ENCODE assay signal across 7 mouse cellular contexts in genomic region chr11:57598161-57598560, GRCm38 (mm10). TPM values are rescaled to one million over a fixed set of nuclear protein-coding genes. Genes with fewer than 3 reads are reported as not detected.
DNase-seq lines count a peak whose midpoint lies in the region; ATAC-seq and TF ChIP-seq lines count a peak whose summit lies in the region.

No protein-coding gene starts in this region.

- TF ChIP-seq POLR2A in lung, adult 2 months (IDR thresholded peaks at IDR 0.05; ENCODE audit: borderline replicate concordance, extremely low read depth, low read depth, low read length) = no peak
- TF ChIP-seq POLR2A in thymus, adult 2 months (IDR thresholded peaks at IDR 0.05; ENCODE audit: control insufficient read depth, extremely low read depth, insufficient read depth, low read length, poor library complexity) = no peak

- TF ChIP-seq CTCF in lung, embryonic 14.5 days (IDR thresholded peaks at IDR 0.05; ENCODE audit: low read depth) = no peak
- TF ChIP-seq CTCF in lung, adult 2 months (IDR thresholded peaks at IDR 0.05; ENCODE audit: insufficient read depth, low read length) = no peak
- TF ChIP-seq CTCF in thymus, adult 2 months (IDR thresholded peaks at IDR 0.05; ENCODE audit: borderline replicate concordance, control insufficient read depth, extremely low read depth, insufficient read depth, low read length, poor library complexity) = no peak

- H3K9ac ChIP-seq in lung, embryonic 14.5 days = no peak overlapping the region
- no peak overlapping the region for H3K9ac ChIP-seq in intestine, embryonic 16.5 days (ENCODE audit: low read depth, low read length)

- H3K9me3 ChIP-seq in lung, embryonic 14.5 days (ENCODE audit: low read depth, low read length) = no peaks in the 10 kb centered on the region
- H3K9me3 ChIP-seq in intestine, embryonic 16.5 days (ENCODE audit: control insufficient read depth, low read length) = no peaks in the 10 kb centered on the region

- DNase-seq in lung, embryonic 14.5 days = peak; percentile 61
- no peak for DNase-seq in lung, adult 2 months
- DNase-seq in frontal cortex, postnatal 14 days (ENCODE audit: low spot score in 2 of 2) = peak; percentile 39 to 55
- DNase-seq in right cerebral cortex, postnatal 36 days (ENCODE audit: low spot score in 2 of 2) = peak; percentile 51 to 62
- no peak for DNase-seq in thymus, adult 2 months
- DNase-seq in B cell, adult 2 months = no peak

- H3K4me3 ChIP-seq in lung, embryonic 14.5 days (ENCODE audit: low read depth, low read length) = no peak overlapping the region
- H3K4me3 ChIP-seq in lung, adult 2 months (replicated peaks; ENCODE audit: extremely low read depth, low read depth, low read length) = no peak overlapping the region
- H3K4me3 ChIP-seq in intestine, embryonic 16.5 days (ENCODE audit: low read length) = no peak overlapping the region
- no peak overlapping the region for H3K4me3 ChIP-seq in thymus, adult 2 months (ENCODE audit: control insufficient read depth, insufficient read depth, low read length)

- H3K36me3 ChIP-seq in lung, embryonic 14.5 days (ENCODE audit: insufficient read depth) = no peaks in the 10 kb centered on the region
- H3K36me3 ChIP-seq in intestine, embryonic 16.5 days (ENCODE audit: control insufficient read depth, insufficient read depth, low read length) = no peaks in the 10 kb centered on the region
- H3K36me3 ChIP-seq in thymus, adult 2 months (ENCODE audit: control insufficient read depth, insufficient read depth, low read length) = no peaks in the 10 kb centered on the region

- 53% methylated on average over 5 of the region's 5 CpGs for WGBS in lung, embryonic 14.5 days
- 57% methylated on average over 5 of the region's 5 CpGs for WGBS in lung, adult 2 months
- WGBS in intestine, embryonic 16.5 days = 48% methylated on average over 5 of the region's 5 CpGs
- 87% methylated on average over 5 of the region's 5 CpGs for WGBS in thymus, adult 2 months

- ATAC-seq in lung, embryonic 14.5 days (ENCODE audit: insufficient read depth) = peak; percentile 35; the same call in 1 of the 2 replicates
- ATAC-seq in intestine, embryonic 16.5 days = peak; percentile 48

- no peak overlapping the region for H3K4me2 ChIP-seq in lung, embryonic 14.5 days
- no peak overlapping the region for H3K4me2 ChIP-seq in intestine, embryonic 16.5 days (ENCODE audit: low read depth, low read length)

- no peaks in the 10 kb centered on the region; the same call in 1 of the 2 replicates for H3K4me1 ChIP-seq in lung, embryonic 14.5 days (ENCODE audit: insufficient read depth)
- H3K4me1 ChIP-seq in lung, adult 2 months (ENCODE audit: control insufficient read depth, insufficient read depth, low read length) = no peaks in the 10 kb centered on the region
- peaks cover 3% of the 10 kb centered on the region; the same call in 1 of the 2 replicates for H3K4me1 ChIP-seq in intestine, embryonic 16.5 days (ENCODE audit: control insufficient read depth, insufficient read depth, low read length)
- H3K4me1 ChIP-seq in thymus, adult 2 months (replicated peaks; ENCODE audit: control insufficient read depth, insufficient read depth, low read length) = no peaks in the 10 kb centered on the region

- H3K27me3 ChIP-seq in lung, embryonic 14.5 days (ENCODE audit: insufficient read depth, low read length) = no peaks in the 10 kb centered on the region
- H3K27me3 ChIP-seq in intestine, embryonic 16.5 days (replicated peaks; ENCODE audit: control insufficient read depth, insufficient read depth, low read length) = no peaks in the 10 kb centered on the region
- no peaks in the 10 kb centered on the region for H3K27me3 ChIP-seq in thymus, adult 2 months (ENCODE audit: control insufficient read depth, insufficient read depth, low read length)

- peak overlapping the region; percentile 60; the same call in 1 of the 2 replicates for H3K27ac ChIP-seq in lung, embryonic 14.5 days (ENCODE audit: low read depth)
- no peak overlapping the region for H3K27ac ChIP-seq in intestine, embryonic 16.5 days (ENCODE audit: low read length)
- no peak overlapping the region for H3K27ac ChIP-seq in thymus, adult 2 months (ENCODE audit: control insufficient read depth, insufficient read depth, low read length)

RNA-seq across cellular contexts. Expression of gene Galnt10, which starts 47.1 kb away (rescaled TPM):
- 11.2 and 11.9 TPM in 2 replicates for polyA plus RNA-seq in lung, embryonic 14.5 days (2014; fragmentation: Nextera tagmentation; extraction: Ambion mirVana)
- 6.4 and 8.1 TPM in 2 replicates for polyA plus RNA-seq in lung, adult 2 months (2012; rRNA removed)
- polyA plus RNA-seq in intestine, embryonic 16.5 days (2015; fragmentation: Nextera tagmentation; extraction: Ambion mirVana) = 16.9 and 17.8 TPM in 2 replicates
- polyA plus RNA-seq in thymus, adult 2 months (2012; rRNA removed) = 28.0 and 48.9 TPM in 2 replicates

Comparison
In these comparisons a context has a peak if more than half of its experiments do, and no peak if none do; other contexts are left out.
1. DNase-seq: peak in lung, embryonic 14.5 days (single experiment), frontal cortex, postnatal 14 days (2 of 2) and right cerebral cortex, postnatal 36 days (2 of 2); none in lung, adult 2 months (single experiment), thymus, adult 2 months (single experiment) and B cell, adult 2 months (0 of 2).